Mouse (Mus musculus) CD4-positive helper T cell, adult 2 months (primary cell): ENCODE measurements at regions not wholly inside any gene's neighbourhood (a gene's known extent, or its start where the extent isn't known, plus 50 kb on each side); places are given as distances from the start of the nearest gene placed in this dataset.

ENCODE experiments used
- DNase-seq: peaks from one replicate; pipeline ENCODE4 v3.0.0-alpha.2; 2012; ENCODE audit warnings: low read depth, missing footprints, low spot score

- DNase-seq: no peak
Observed at GRCm38 (mm10) chr9:47129101-47129500, 130.6 kb downstream of the Gm4791 start.

GRCm38 (mm10) chr9:47133454-47133853 lies 134.9 kb downstream of the Gm4791 start:
- no peak for DNase-seq

- no peak for DNase-seq
Observed at GRCm38 (mm10) chr9:47133873-47134272, 135.3 kb downstream of the Gm4791 start.

GRCm38 (mm10) chr9:47134479-47134878 lies 135.9 kb downstream of the Gm4791 start:
- DNase-seq: no peak

GRCm38 (mm10) chr9:47136641-47137040 lies 138.1 kb downstream of the Gm4791 start:
- DNase-seq: no peak

- DNase-seq: no peak
Observed at GRCm38 (mm10) chr9:47153471-47153870, 154.9 kb downstream of the Gm4791 start.

- DNase-seq: no peak
Observed at GRCm38 (mm10) chr9:47165480-47166131, 167.1 kb downstream of the Gm4791 start.

- DNase-seq: no peak
Observed at GRCm38 (mm10) chr9:47167681-47168240, 169.2 kb downstream of the Gm4791 start.

- no peak for DNase-seq
Observed at GRCm38 (mm10) chr9:47176044-47176443, 177.5 kb downstream of the Gm4791 start.

- no peak for DNase-seq
Observed at GRCm38 (mm10) chr9:47218101-47218500, 219.6 kb downstream of the Gm4791 start.

- DNase-seq: no peak
Observed at GRCm38 (mm10) chr9:47223536-47223935, 225.0 kb downstream of the Gm4791 start.

- DNase-seq: no peak
Observed at GRCm38 (mm10) chr9:47224249-47224648, 225.7 kb downstream of the Gm4791 start.

- DNase-seq: no peak
Observed at GRCm38 (mm10) chr9:47226476-47227271, 228.1 kb downstream of the Gm4791 start.

GRCm38 (mm10) chr9:47227298-47227697 lies 228.8 kb downstream of the Gm4791 start:
- no peak for DNase-seq

- no peak for DNase-seq
Observed at GRCm38 (mm10) chr9:47228736-47229135, 230.2 kb downstream of the Gm4791 start.

- no peak for DNase-seq
Observed at GRCm38 (mm10) chr9:47229296-47229695, 230.8 kb downstream of the Gm4791 start.

- DNase-seq: no peak
Observed at GRCm38 (mm10) chr9:47240950-47241349, 242.4 kb downstream of the Gm4791 start.

GRCm38 (mm10) chr9:47242051-47242450 lies 243.5 kb downstream of the Gm4791 start:
- DNase-seq: no peak

GRCm38 (mm10) chr9:47242526-47242925 lies 244.0 kb downstream of the Gm4791 start:
- DNase-seq: no peak

- no peak for DNase-seq
Observed at GRCm38 (mm10) chr9:47249029-47249428, 250.5 kb downstream of the Gm4791 start.

- DNase-seq: no peak
Observed at GRCm38 (mm10) chr9:47251160-47251559, 252.6 kb downstream of the Gm4791 start.

- DNase-seq: no peak
Observed at GRCm38 (mm10) chr9:47253836-47254657, 255.5 kb downstream of the Gm4791 start.
